Mouse (Mus musculus): Measurements from ENCODE around the gene Zcwpw1.
"Not testable (repeated sequence)": the region's sequence is repeated elsewhere in the genome, so short reads cannot be mapped to it uniquely, and the experiment has no call there.

Gene Zcwpw1

GRCm38 (mm10) chr5:137785164-137786031, 2.2 kb upstream of the Zcwpw1 start:
- peak; percentile 82 for DNase-seq

- DNase-seq = peak; percentile 100
These were observed 1.3 kb upstream of the Zcwpw1 start for GRCm38 (mm10) chr5:137786109-137786942.

GRCm38 (mm10) chr5:137788171-137788570, 573 bp downstream of the Zcwpw1 start:
- DNase-seq = peak; percentile 80

GRCm38 (mm10) chr5:137788946-137789531, 1.4 kb downstream of the Zcwpw1 start:
- peak; percentile 59 for DNase-seq

GRCm38 (mm10) chr5:137791553-137791952, 4.0 kb downstream of the Zcwpw1 start:
- no peak for DNase-seq

- DNase-seq = no peak
These were observed 9.0 kb downstream of the Zcwpw1 start for GRCm38 (mm10) chr5:137796606-137797005.

- DNase-seq = no peak
These were observed 13.3 kb downstream of the Zcwpw1 start for GRCm38 (mm10) chr5:137800917-137801316.

- DNase-seq = no peak
These were observed 18.6 kb downstream of the Zcwpw1 start for GRCm38 (mm10) chr5:137806158-137806557.

GRCm38 (mm10) chr5:137808316-137808715, 20.7 kb downstream of the Zcwpw1 start:
- no peak for DNase-seq

GRCm38 (mm10) chr5:137817466-137818222, 30.0 kb downstream of the Zcwpw1 start:
- DNase-seq = no peak

GRCm38 (mm10) chr5:137822126-137822525, 34.5 kb downstream of the Zcwpw1 start:
- no peak for DNase-seq

- peak; percentile 27 for DNase-seq
These were observed 35.0 kb downstream of the Zcwpw1 start for GRCm38 (mm10) chr5:137822602-137823001.

GRCm38 (mm10) chr5:137823455-137824045, 36.0 kb downstream of the Zcwpw1 start:
- no peak for DNase-seq

- DNase-seq = no peak
These were observed 37.4 kb downstream of the Zcwpw1 start for GRCm38 (mm10) chr5:137825030-137825429.

GRCm38 (mm10) chr5:137825971-137826370, 38.4 kb downstream of the Zcwpw1 start:
- no peak for DNase-seq

GRCm38 (mm10) chr5:137826421-137826820, 38.8 kb downstream of the Zcwpw1 start:
- no peak for DNase-seq

- DNase-seq = no peak
These were observed 41.1 kb downstream of the Zcwpw1 start for GRCm38 (mm10) chr5:137828694-137829093.

GRCm38 (mm10) chr5:137830238-137830637, 42.6 kb downstream of the Zcwpw1 start:
- no peak for DNase-seq

- no peak for DNase-seq
These were observed 43.5 kb downstream of the Zcwpw1 start for GRCm38 (mm10) chr5:137831106-137831505.

GRCm38 (mm10) chr5:137831506-137831905, 43.9 kb downstream of the Zcwpw1 start:
- DNase-seq = no peak

- no peak for DNase-seq
These were observed 45.9 kb downstream of the Zcwpw1 start for GRCm38 (mm10) chr5:137833500-137833899.

GRCm38 (mm10) chr5:137835966-137836520, 48.4 kb downstream of the Zcwpw1 start, which contains the start of gene Pilra:
TSS of gene Pilra (minus strand) at chr5:137836281.
- DNase-seq = not testable (repeated sequence)

Data from cerebellum, adult 9-10 months (tissue).